Mouse (Mus musculus): Measurements from ENCODE around the gene H13. TPM values are rescaled to one million over a fixed set of nuclear protein-coding genes. Genes with fewer than 3 reads are reported as not detected.

Gene H13
- polyA plus RNA-seq (2014; fragmentation: Illumina TruSeq; extraction: RNeasy Lipid Tissue Mini Kit (QIAGEN cat#74804); ENCODE audit: low read depth, low replicate concordance) = 32.4 TPM

GRCm38 (mm10) chr2:152669256-152669638, at the start of gene H13:
Gene H13 (plus strand): TSS chr2:152669461.

GRCm38 (mm10) chr2:152622953-152623352, 46.3 kb upstream of the H13 start, which contains the start of gene Defb25:
Gene Defb25 (minus strand): TSS chr2:152623053.

DNA sequence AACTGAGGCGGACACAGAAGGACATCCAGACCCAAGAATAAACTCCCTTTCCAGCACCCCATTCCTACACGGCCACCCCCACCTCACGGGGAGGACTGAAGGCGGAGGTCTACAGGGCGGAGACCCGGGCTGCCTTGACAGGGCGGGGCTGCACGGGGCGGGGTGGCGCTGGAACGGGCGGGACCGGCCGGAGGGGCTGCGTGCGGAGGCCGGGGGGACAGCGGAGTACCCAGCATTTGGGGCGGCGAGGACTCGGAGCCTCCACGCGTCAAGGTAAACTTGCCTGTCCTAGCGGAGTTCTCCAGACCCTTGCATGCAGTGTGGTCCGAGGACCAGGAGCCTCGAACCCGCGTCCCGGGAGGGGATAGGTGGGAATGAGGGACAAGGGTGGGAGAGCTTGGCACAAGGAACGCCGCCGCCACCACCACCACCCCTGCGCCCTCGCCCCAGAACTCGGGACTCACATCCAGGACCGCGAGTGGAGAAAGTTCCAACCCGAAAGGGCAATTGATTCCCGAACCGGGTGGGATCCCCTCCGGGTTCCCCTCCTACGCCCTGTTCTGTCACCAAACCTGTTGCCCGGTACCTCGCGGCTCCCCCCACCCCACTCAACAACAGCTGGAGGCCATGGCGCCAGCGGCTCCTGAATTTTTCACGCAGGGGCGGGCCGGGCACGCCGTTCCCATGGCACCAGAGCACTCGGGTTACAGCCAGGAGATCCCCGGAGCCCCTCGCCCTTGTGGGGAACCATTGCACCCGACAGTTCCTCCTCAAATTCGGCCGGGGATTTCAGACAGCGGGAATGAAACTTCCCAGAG, 42.3 kb upstream of the H13 start, which contains the start of gene Rem1:
TSS of gene Rem1 (plus strand) at position 178 of the 818 bp plus-strand sequence.

GRCm38 (mm10) chr2:152686806-152687267, 17.6 kb downstream of the H13 start, which contains the start of gene Mcts2:
Gene Mcts2 (plus strand): TSS chr2:152687035.

DNA sequence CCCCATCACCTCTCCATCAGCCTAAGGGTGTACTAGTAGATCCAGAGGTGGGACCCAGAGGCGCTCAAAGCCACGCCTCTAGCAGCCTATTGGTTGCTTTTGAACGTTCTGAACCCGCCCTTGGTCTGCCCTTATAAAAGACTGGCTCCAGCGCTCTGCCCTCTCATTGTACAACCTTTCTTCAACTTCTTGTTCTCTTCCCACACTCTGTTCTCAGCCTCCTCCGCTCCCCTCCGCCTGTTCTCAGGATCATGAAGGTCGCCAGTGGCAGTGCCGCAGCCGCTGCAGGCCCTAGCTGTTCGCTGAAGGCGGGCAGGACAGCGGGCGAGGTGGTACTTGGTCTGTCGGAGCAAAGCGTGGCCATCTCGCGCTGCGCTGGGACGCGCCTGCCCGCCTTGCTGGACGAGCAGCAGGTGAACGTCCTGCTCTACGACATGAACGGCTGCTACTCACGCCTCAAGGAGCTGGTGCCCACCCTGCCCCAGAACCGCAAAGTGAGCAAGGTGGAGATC, 66.9 kb downstream of the H13 start, which contains the start of gene Id1:
TSS of gene Id1 (plus strand) at position 162 of the 512 bp plus-strand sequence.

GRCm38 (mm10) chr2:152753944-152754711, 84.9 kb downstream of the H13 start, which contains the start of gene Cox4i2:
Gene Cox4i2 (plus strand): TSS chr2:152754173.

Other genes starting within 250 kb of the H13 start
- gene Defb23, start 204.8 kb upstream of the H13 start, polyA plus RNA-seq (2014; fragmentation: Illumina TruSeq; extraction: RNeasy Lipid Tissue Mini Kit (QIAGEN cat#74804); ENCODE audit: low read depth, low replicate concordance) = not detected
- gene Defb20, start 192.4 kb upstream of the H13 start, polyA plus RNA-seq (2014; fragmentation: Illumina TruSeq; extraction: RNeasy Lipid Tissue Mini Kit (QIAGEN cat#74804); ENCODE audit: low read depth, low replicate concordance) = not detected
- not detected for gene Defb22, start 179.3 kb upstream of the H13 start, polyA plus RNA-seq (2014; fragmentation: Illumina TruSeq; extraction: RNeasy Lipid Tissue Mini Kit (QIAGEN cat#74804); ENCODE audit: low read depth, low replicate concordance)
- gene Defb26, start 157.8 kb upstream of the H13 start, polyA plus RNA-seq (2014; fragmentation: Illumina TruSeq; extraction: RNeasy Lipid Tissue Mini Kit (QIAGEN cat#74804); ENCODE audit: low read depth, low replicate concordance) = 2.1 TPM
- not detected for gene Defb28, start 151.2 kb upstream of the H13 start, polyA plus RNA-seq (2014; fragmentation: Illumina TruSeq; extraction: RNeasy Lipid Tissue Mini Kit (QIAGEN cat#74804); ENCODE audit: low read depth, low replicate concordance)
- 44.8 TPM for gene Defb29, start 129.4 kb upstream of the H13 start, polyA plus RNA-seq (2014; fragmentation: Illumina TruSeq; extraction: RNeasy Lipid Tissue Mini Kit (QIAGEN cat#74804); ENCODE audit: low read depth, low replicate concordance)
- not detected for gene Gm17416, start 100.1 kb upstream of the H13 start, polyA plus RNA-seq (2014; fragmentation: Illumina TruSeq; extraction: RNeasy Lipid Tissue Mini Kit (QIAGEN cat#74804); ENCODE audit: low read depth, low replicate concordance)
- not detected for gene Defb21, start 96.7 kb upstream of the H13 start, polyA plus RNA-seq (2014; fragmentation: Illumina TruSeq; extraction: RNeasy Lipid Tissue Mini Kit (QIAGEN cat#74804); ENCODE audit: low read depth, low replicate concordance)
- gene Defb19, start 89.1 kb upstream of the H13 start, polyA plus RNA-seq (2014; fragmentation: Illumina TruSeq; extraction: RNeasy Lipid Tissue Mini Kit (QIAGEN cat#74804); ENCODE audit: low read depth, low replicate concordance) = not detected
- gene Defb45, start 70.1 kb upstream of the H13 start, polyA plus RNA-seq (2014; fragmentation: Illumina TruSeq; extraction: RNeasy Lipid Tissue Mini Kit (QIAGEN cat#74804); ENCODE audit: low read depth, low replicate concordance) = not detected
- gene Defb36, start 65.1 kb upstream of the H13 start, polyA plus RNA-seq (2014; fragmentation: Illumina TruSeq; extraction: RNeasy Lipid Tissue Mini Kit (QIAGEN cat#74804); ENCODE audit: low read depth, low replicate concordance) = not detected
- gene Defb25, start 46.4 kb upstream of the H13 start, polyA plus RNA-seq (2014; fragmentation: Illumina TruSeq; extraction: RNeasy Lipid Tissue Mini Kit (QIAGEN cat#74804); ENCODE audit: low read depth, low replicate concordance) = not detected
- gene Rem1, start 42.5 kb upstream of the H13 start, polyA plus RNA-seq (2014; fragmentation: Illumina TruSeq; extraction: RNeasy Lipid Tissue Mini Kit (QIAGEN cat#74804); ENCODE audit: low read depth, low replicate concordance) = 1.3 TPM
- 24.4 TPM for gene Mcts2, start 17.6 kb downstream of the H13 start, polyA plus RNA-seq (2014; fragmentation: Illumina TruSeq; extraction: RNeasy Lipid Tissue Mini Kit (QIAGEN cat#74804); ENCODE audit: low read depth, low replicate concordance)
- 27.5 TPM for gene Id1, start 66.8 kb downstream of the H13 start, polyA plus RNA-seq (2014; fragmentation: Illumina TruSeq; extraction: RNeasy Lipid Tissue Mini Kit (QIAGEN cat#74804); ENCODE audit: low read depth, low replicate concordance)
- gene Cox4i2, start 84.7 kb downstream of the H13 start, polyA plus RNA-seq (2014; fragmentation: Illumina TruSeq; extraction: RNeasy Lipid Tissue Mini Kit (QIAGEN cat#74804); ENCODE audit: low read depth, low replicate concordance) = not detected
- 36.9 TPM for gene Bcl2l1, start 162.3 kb downstream of the H13 start, polyA plus RNA-seq (2014; fragmentation: Illumina TruSeq; extraction: RNeasy Lipid Tissue Mini Kit (QIAGEN cat#74804); ENCODE audit: low read depth, low replicate concordance)
- gene Tpx2, start 178.5 kb downstream of the H13 start, polyA plus RNA-seq (2014; fragmentation: Illumina TruSeq; extraction: RNeasy Lipid Tissue Mini Kit (QIAGEN cat#74804); ENCODE audit: low read depth, low replicate concordance) = 1.5 TPM
- not detected for gene Mylk2, start 241.9 kb downstream of the H13 start, polyA plus RNA-seq (2014; fragmentation: Illumina TruSeq; extraction: RNeasy Lipid Tissue Mini Kit (QIAGEN cat#74804); ENCODE audit: low read depth, low replicate concordance)